Mouse (Mus musculus) CD8-positive naive resting alpha-beta T cell, adult 2 months (primary cell): ENCODE measurements around the gene Arl13a.
"Not testable (repeated sequence)": the region's sequence is repeated elsewhere in the genome, so short reads cannot be mapped to it uniquely, and the experiment has no call there.

Source experiments
- DNase-seq, 2 experiments: peaks; one replicate each; pipeline ENCODE4 v3.0.0; 2022; ENCODE audit warnings: low read depth in 2 of 2, low spot score in 2 of 2

Gene Arl13a

DNA sequence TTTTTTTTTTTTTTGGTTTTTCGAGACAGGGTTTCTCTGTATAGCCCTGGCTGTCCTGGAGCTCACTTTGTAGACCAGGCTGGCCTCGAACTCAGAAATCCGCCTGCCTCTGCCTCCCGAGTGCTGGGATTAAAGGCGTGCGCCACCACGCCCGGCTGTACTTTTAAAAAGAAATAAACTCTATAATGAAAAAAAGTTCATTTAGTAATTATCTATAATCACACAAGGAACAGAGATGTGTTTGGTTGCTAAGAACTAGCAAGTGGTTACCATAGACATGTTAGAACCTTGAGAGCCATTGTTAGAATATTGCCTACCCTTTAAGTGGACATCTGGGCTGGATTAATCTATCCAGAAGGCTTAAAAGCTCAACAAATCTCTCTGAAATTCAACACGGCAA, at the start of gene Arl13a:
Gene Arl13a, plus strand, starts transcription at position 301 of the 400 bp plus-strand sequence.
- DNase-seq: not testable (repeated sequence)

DNA sequence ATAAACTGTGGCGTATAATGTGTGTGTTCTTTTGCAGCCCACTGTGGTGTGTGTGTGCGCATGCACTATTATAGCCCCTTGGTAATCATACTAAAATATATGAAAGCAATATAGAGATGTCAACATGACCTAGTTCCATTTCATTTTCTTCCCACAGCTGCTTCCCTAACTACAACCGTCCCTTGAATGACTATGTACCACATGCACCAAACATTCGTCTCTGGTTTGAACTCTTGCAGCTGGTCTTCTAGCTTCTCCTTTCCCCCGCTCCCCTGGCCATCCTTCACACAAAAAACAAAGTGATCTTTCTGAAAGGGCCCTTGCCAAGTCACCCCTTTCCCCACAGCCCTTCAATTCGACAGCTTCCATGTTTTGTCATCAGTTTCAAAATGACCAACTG, 47.3 kb upstream of the Arl13a start:
- no peak for DNase-seq

- DNase-seq: no peak
Measured at GRCm38 (mm10) chrX:134141551-134141950, 45.8 kb upstream of the Arl13a start.

DNA sequence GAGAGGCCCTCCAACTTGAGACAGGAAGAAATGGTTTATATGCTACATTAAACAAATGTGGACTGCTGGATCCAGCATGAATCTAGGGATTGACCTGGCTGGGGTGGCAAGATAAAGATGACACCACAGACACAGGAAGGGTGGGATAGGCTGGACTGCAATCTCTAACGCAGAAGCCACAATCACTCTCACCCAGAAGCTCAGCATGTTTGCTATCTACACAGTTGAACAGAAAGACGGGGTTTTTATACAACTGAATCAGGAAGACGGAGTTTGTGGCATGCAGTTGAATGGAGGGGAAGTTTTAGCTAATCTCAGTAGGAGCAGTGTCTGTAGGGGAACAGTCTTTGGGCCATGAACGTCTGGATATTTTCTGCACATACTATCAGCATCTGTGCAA, 45.3 kb upstream of the Arl13a start:
- DNase-seq: no peak

DNA sequence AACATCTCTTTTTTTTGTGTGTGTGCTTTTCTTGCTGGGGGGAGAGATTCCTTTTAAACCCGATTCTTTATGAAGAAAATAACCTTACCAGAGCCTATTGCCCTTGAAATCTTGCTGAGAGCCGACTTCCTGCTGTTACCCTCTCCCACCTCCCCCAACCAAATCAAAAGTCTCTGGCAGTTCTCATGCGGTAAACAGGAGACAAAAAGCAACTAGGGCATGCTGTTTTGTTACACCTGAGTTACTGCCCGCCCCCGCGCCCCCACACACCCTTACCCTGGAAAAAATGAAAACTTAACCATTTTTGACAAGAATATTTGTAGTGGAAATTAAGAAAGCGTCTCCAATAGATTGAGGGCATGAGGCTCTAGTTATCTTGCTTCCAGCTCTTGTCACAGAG, 29.1 kb upstream of the Arl13a start:
- DNase-seq: peak; percentile 14 to 15

GRCm38 (mm10) chrX:134160442-134160841, 26.9 kb upstream of the Arl13a start:
- no peak for DNase-seq

DNA sequence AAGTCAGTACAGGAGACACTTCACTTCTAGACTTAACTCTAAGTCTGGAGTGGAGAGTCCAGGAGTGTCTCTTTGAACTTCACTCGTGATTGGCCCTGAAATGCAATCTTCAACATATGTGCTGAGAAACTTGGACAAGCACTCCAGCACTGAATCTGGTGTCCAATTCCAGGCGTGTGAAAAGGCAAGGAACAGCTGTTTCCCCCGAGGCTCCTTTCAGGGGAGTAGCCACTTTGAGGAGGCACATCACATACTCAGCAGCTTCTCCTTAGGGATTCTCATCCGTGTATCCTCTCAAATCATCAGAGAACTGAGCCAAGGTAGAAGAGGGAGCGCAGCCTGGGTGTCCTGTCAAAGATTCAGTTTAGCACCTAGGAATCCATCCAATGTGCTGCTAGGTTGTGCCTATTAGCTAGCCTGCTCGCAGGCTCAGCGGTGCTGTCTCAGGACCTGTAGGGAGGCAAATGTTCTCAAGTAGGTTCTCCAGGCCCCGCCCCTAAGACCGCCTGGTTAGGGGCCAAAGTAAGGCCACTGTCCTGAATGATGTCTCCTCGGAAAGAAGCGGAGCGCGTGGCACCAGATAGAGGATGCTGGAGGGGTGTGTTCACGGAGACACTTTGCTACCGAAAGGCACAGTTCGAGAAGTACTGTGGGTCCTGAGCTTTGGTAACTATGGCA, 25.1 kb upstream of the Arl13a start, which contains the start of gene Xkrx:
Gene Xkrx, minus strand, starts transcription at position 34 of the 678 bp plus-strand sequence.
- peak in 1 of 2 experiments; percentile 1 for DNase-seq

- no peak for DNase-seq
Measured at GRCm38 (mm10) chrX:134162826-134163225, 24.5 kb upstream of the Arl13a start.

GRCm38 (mm10) chrX:134163484-134163883, 23.8 kb upstream of the Arl13a start:
- DNase-seq: no peak

DNA sequence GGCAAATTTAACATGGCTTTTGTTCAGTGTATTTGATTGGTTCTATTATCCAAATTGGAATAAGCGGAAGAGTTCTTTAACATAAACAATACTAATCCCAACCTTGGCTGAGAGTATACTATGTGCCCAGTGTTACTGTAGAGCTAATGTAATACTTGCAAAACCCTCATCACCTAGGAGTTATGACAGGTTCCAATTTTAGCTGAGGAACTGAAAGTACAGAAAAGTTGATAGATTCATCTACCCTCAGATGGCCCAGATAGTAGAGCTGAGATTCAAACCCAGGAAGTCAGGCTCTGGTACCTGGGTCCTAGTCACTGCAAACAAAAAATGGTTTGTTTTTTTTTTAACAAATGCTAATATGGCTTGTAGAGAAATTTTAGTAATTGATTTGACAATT, 16.7 kb upstream of the Arl13a start:
- DNase-seq: no peak

- no peak for DNase-seq
Measured at GRCm38 (mm10) chrX:134174699-134175098, 12.6 kb upstream of the Arl13a start.

DNA sequence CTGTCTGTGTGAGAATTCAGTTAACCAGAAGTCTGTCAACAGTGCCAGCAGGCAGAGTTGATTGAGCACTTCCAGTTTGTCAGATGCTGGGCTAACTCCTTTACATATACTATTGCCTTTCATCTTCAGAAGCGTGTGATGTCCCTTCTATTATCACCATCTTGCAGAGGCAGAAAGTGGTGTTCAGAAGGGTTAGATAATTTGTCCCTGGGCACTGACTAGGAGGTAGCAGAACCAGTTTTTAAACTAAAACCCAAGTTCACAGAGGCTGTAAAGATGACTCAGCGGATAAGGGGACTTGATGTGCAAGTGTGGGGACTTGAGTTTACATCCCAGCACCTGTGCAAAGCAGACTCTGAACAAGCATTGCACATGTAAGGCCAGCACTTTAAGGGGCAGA, 21.2 kb downstream of the Arl13a start:
- no peak for DNase-seq

GRCm38 (mm10) chrX:134211151-134211642, 23.9 kb downstream of the Arl13a start:
- no peak for DNase-seq

- DNase-seq: no peak
Measured at GRCm38 (mm10) chrX:134218161-134218560, 30.9 kb downstream of the Arl13a start.

DNA sequence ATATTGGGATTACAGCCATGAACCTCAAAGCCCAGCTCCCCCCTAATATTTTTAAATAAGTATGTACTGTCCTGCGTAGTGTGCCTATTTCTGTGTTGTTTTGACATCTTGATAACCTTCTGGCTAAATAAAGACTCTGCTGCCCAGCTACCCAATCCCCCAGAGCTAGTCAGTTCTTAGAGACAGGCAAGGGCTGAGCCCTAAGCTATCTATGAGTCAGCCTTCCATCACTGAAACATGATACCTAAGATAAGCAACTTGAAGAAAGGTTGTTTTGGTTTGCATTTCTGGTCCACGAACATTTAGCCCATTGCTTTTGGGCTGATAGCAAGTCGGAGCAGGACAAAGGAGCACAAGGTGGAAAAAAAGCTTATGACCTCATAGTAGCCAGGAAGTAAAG, 33.3 kb downstream of the Arl13a start:
- no peak for DNase-seq

- no peak for DNase-seq
Measured at GRCm38 (mm10) chrX:134221856-134222255, 34.6 kb downstream of the Arl13a start, which contains the start of gene Nox1. TSS of gene Nox1 (minus strand) at chrX:134221956.

GRCm38 (mm10) chrX:134233048-134233447, 45.7 kb downstream of the Arl13a start:
- DNase-seq: no peak

- DNase-seq: no peak
Measured at GRCm38 (mm10) chrX:134238266-134238665, 51.0 kb downstream of the Arl13a start.

DNA sequence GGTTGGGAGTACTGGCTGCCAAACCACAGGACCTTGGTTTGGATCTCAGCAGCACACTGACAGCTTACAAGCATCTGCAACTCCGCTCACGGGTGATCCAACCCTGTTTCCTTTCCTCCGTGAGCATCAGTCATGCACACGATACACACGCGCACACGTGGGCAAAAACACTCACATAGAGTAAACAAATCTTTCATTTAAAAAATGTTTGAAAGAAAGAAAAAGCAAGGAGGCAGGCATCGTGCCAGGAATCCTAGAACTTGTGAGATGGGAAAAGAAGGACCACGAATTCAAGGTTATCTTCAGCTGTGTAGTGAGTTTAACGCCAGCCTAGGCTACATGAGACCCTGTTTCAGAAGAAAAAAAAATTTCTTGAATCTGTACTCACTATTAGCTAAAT, 58.6 kb downstream of the Arl13a start:
- no peak for DNase-seq

- DNase-seq: no peak
Measured at GRCm38 (mm10) chrX:134248202-134248601, 60.9 kb downstream of the Arl13a start.
